Mouse (Mus musculus): ENCODE data around the gene Lipt1.

Gene Lipt1

GRCm38 (mm10) chr1:37899816-37900215, 28.3 kb downstream of the Lipt1 start:
- DNase-seq (ENCODE audit: low read depth, low spot score), result no peak

- no peak for DNase-seq (ENCODE audit: low read depth, low spot score)
Observed at GRCm38 (mm10) chr1:37900288-37900687, 28.8 kb downstream of the Lipt1 start.

- peak; percentile 16 for DNase-seq (ENCODE audit: low read depth, low spot score)
Observed at GRCm38 (mm10) chr1:37903178-37903577, 31.6 kb downstream of the Lipt1 start.

- DNase-seq (ENCODE audit: low read depth, low spot score), result no peak
Observed at GRCm38 (mm10) chr1:37912751-37913150, 41.2 kb downstream of the Lipt1 start.

GRCm38 (mm10) chr1:37916393-37916792, 44.9 kb downstream of the Lipt1 start, which contains the start of gene Lyg2:
Gene Lyg2, minus strand, starts transcription at chr1:37916493.
- DNase-seq (ENCODE audit: low read depth, low spot score), result no peak

GRCm38 (mm10) chr1:37917666-37918065, 46.1 kb downstream of the Lipt1 start:
- DNase-seq (ENCODE audit: low read depth, low spot score), result no peak

- DNase-seq (ENCODE audit: low read depth, low spot score), result peak; percentile 16
Observed at GRCm38 (mm10) chr1:37918096-37918495, 46.6 kb downstream of the Lipt1 start.

GRCm38 (mm10) chr1:37922536-37922935, 51.0 kb downstream of the Lipt1 start:
- DNase-seq (ENCODE audit: low read depth, low spot score), result no peak

Data from telencephalon, adult 2 months (tissue).